Mouse (Mus musculus): ENCODE measurements around the gene Lrsam1. TPM values are rescaled to one million over a fixed set of nuclear protein-coding genes. Genes with fewer than 3 reads are reported as not detected.
A peak's percentile ranks its signal among the peaks of the same experiment; 100 is the strongest.

Gene Lrsam1
- total and polyA plus RNA-seq, 3 experiments: 5.0 to 9.5 (median 5.4) TPM

DNA sequence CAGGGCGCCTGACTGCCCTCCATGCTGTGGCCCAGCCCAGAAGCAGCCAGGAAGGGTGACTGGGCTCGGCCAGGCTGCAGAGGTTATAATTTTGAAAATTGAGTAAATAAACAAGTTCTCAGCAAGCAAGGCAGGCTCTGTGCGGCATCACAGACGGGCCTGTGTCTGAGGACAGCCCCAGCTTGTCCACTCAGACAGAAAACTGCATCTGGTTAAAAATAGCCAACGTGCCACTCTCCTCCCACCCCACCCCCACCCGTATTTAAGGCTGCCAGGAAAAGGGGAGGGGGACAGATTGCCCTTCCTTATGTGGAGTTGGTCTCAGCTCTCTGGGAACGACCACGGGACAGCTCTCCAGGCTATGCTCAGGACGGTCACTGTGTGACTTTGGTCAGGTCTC is 73.4 kb downstream of the Lrsam1 start:
- H3K27me3 ChIP-seq (replicated peaks): peaks cover 2% of the 10 kb centered on the region
- no peak for TF ChIP-seq ZMIZ1 (IDR thresholded peaks at IDR 0.05; ENCODE audit: low read depth, low read length)
- H3K36me3 ChIP-seq (replicated peaks in 1 of 2; ENCODE audit: control insufficient read depth in 1 of 2, insufficient read depth in 1 of 2, low read length in 1 of 2): no peaks in the 10 kb centered on the region
- no peak overlapping the region for H3K27ac ChIP-seq (ENCODE audit: insufficient read depth, low read depth)
- H3K4me2 ChIP-seq (ENCODE audit: insufficient read depth, low read depth, poor library complexity, severe bottlenecking): no peak overlapping the region
- in situ Hi-C loops (cut with MboI; ENCODE audit: low pct_ligation_motif_present, low pct_unique_long_range_greater_than_20kb, low sequenced_read_pairs): no loop called here
- peaks cover 0 to 20% of the 10 kb centered on the region in 2 experiments; a peak in 2 of 4 replicates for H3K4me1 ChIP-seq (ENCODE audit: control insufficient read depth in 1 of 2, insufficient read depth in 2 of 2)
- dilution Hi-C loops (cut with MboI; ENCODE audit: extremely low pct_ligation_motif_present, extremely low pct_unique_long_range_greater_than_20kb, low sequenced_read_pairs): no loop called here
- no peak overlapping the region for H3K4me3 ChIP-seq (replicated peaks in 1 of 3; ENCODE audit: low read depth in 2 of 3, low read length in 2 of 3, poor library complexity in 1 of 3)
- no peak overlapping the region for H3K9ac ChIP-seq (ENCODE audit: insufficient read depth, low read depth)
- no peaks in the 10 kb centered on the region for H3K79me2 ChIP-seq (replicated peaks; ENCODE audit: control insufficient read depth, extremely low read depth, insufficient read depth, poor library complexity, severe bottlenecking)
- H3K9me3 ChIP-seq (replicated peaks; ENCODE audit: low read length): no peaks in the 10 kb centered on the region
- DNase-seq (ENCODE audit: extremely low read depth): no peak

DNA sequence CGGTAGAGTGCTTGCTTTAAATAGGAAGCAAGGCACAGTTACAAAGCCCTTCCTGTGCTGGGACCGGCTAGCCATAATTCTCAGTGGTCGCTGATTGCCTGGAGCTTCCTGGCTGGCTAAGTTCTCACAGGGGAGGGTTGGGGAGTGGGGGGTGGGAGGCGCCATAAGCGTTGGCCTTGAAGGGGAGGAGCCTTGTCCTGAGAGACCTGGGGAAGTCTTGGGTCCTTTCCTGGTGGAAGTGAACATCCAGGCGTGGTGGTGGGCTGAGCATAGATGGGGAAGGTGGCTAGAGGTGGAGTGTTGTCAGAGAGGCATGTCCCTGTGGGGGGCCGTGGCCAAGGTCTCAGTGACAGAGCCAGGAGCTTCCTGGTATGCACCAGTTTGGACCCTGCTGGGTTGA is 76.7 kb downstream of the Lrsam1 start:
- Histone ChIP-seq H3K27ac (ENCODE audit: insufficient read depth, low read depth) (no peak overlapping the region), H3K79me2 (replicated peaks; ENCODE audit: control insufficient read depth, extremely low read depth, insufficient read depth, poor library complexity, severe bottlenecking) (no peaks in the 10 kb centered on the region), H3K9ac (ENCODE audit: insufficient read depth, low read depth) (no peak overlapping the region), H3K27me3 (replicated peaks) (peaks cover 2% of the 10 kb centered on the region), H3K4me2 (ENCODE audit: insufficient read depth, low read depth, poor library complexity, severe bottlenecking) (no peak overlapping the region), H3K4me1 (ENCODE audit: control insufficient read depth in 1 of 2, insufficient read depth in 2 of 2) (peaks cover 7 to 41% of the 10 kb centered on the region in 2 experiments), H3K4me3 (replicated peaks in 1 of 3; ENCODE audit: low read depth in 2 of 3, low read length in 2 of 3, poor library complexity in 1 of 3) (no peak overlapping the region), H3K9me3 (replicated peaks; ENCODE audit: low read length) (no peaks in the 10 kb centered on the region), H3K36me3 (replicated peaks in 1 of 2; ENCODE audit: control insufficient read depth in 1 of 2, insufficient read depth in 1 of 2, low read length in 1 of 2) (peaks cover 0 to 2% of the 10 kb centered on the region in 2 experiments)
- dilution Hi-C loops (cut with MboI; ENCODE audit: extremely low pct_ligation_motif_present, extremely low pct_unique_long_range_greater_than_20kb, low sequenced_read_pairs): no loop called here
- no peak for DNase-seq (ENCODE audit: extremely low read depth)
- in situ Hi-C loops (cut with MboI; ENCODE audit: low pct_ligation_motif_present, low pct_unique_long_range_greater_than_20kb, low sequenced_read_pairs): no loop called here
- TF ChIP-seq HCFC1 (IDR thresholded peaks at IDR 0.05; ENCODE audit: low read depth, low read length) (no peak), ZNF384 (IDR thresholded peaks at IDR 0.05; ENCODE audit: low read depth, low read length) (no peak)

DNA sequence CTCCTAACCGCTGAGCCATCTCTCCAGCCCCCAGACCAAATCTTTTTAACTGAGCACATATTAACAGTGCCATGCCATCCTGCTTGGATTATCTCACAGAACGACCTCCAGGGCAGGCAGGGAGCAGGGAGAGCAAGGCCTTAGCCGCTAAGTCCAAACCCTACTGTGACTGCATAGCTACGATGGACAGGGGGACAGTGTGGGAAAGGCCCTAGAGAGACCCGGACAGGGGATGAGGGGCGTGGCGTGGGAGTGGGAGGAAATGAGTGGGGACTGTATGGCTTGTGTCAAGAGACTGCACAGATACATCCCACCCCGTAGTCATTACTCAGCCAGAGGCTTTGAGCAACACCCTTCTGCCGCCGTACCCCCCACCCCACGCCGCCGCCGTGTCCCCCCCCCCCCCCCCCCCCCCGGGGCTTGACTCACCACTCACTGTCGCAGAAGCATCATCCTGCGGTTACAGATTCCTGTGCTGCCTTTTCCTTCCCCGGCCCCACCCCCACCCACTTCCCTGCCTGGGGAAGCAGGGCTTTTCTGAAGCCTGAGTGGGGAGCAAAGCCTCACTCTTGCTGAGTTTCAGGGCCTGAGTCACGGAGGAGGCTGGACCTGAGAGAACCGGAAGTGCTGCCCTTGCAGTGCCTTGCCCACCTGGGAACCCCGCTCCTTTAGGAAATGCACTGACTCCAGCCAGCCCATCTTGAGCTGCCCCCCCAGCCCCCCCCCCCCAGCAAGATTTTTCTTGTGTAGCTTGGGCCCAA is 79.0 kb downstream of the Lrsam1 start:
- in situ Hi-C loops (cut with MboI; ENCODE audit: low pct_ligation_motif_present, low pct_unique_long_range_greater_than_20kb, low sequenced_read_pairs) (no loop called here), dilution Hi-C loops (cut with MboI; ENCODE audit: extremely low pct_ligation_motif_present, extremely low pct_unique_long_range_greater_than_20kb, low sequenced_read_pairs) (no loop called here)
- Histone ChIP-seq H3K27ac (ENCODE audit: insufficient read depth, low read depth) (peak overlapping the region; percentile 25; the same call in 1 of the 2 replicates), H3K27me3 (replicated peaks) (peaks cover 2% of the 10 kb centered on the region), H3K9me3 (replicated peaks; ENCODE audit: low read length) (no peaks in the 10 kb centered on the region), H3K36me3 (replicated peaks in 1 of 2; ENCODE audit: control insufficient read depth in 1 of 2, insufficient read depth in 1 of 2, low read length in 1 of 2) (peaks cover 0 to 10% of the 10 kb centered on the region in 2 experiments), H3K79me2 (replicated peaks; ENCODE audit: control insufficient read depth, extremely low read depth, insufficient read depth, poor library complexity, severe bottlenecking) (no peaks in the 10 kb centered on the region), H3K4me2 (ENCODE audit: insufficient read depth, low read depth, poor library complexity, severe bottlenecking) (peak overlapping the region; percentile 76), H3K4me1 (ENCODE audit: control insufficient read depth in 1 of 2, insufficient read depth in 2 of 2) (peaks cover 7 to 34% of the 10 kb centered on the region in 2 experiments), H3K9ac (ENCODE audit: insufficient read depth, low read depth) (peak overlapping the region; percentile 68), H3K4me3 (replicated peaks in 1 of 3; ENCODE audit: low read depth in 2 of 3, low read length in 2 of 3, poor library complexity in 1 of 3) (peak overlapping the region; percentile 55 to 72 (median 61))
- DNase-seq (ENCODE audit: extremely low read depth): peak; percentile 27
- no peak for TF ChIP-seq MEF2A (IDR thresholded peaks at IDR 0.05; ENCODE audit: borderline replicate concordance, low read depth, low read length)
- no peak for TF ChIP-seq HCFC1 (IDR thresholded peaks at IDR 0.05; ENCODE audit: low read depth, low read length)
- no peak for TF ChIP-seq USF2 (conservative IDR thresholded peaks at IDR 0.05; ENCODE audit: low read depth, low read length)
- no peak for TF ChIP-seq UBTF (IDR thresholded peaks at IDR 0.05; ENCODE audit: low read depth, low read length)
- TF ChIP-seq POLR2A (IDR thresholded peaks at IDR 0.05; ENCODE audit: low read depth, low read length): peak; percentile 54; the same call in 1 of the 2 replicates
- TF ChIP-seq ELF1 (IDR thresholded peaks at IDR 0.05; ENCODE audit: low read depth, low read length): peak; percentile 80
- TF ChIP-seq MXI1 (IDR thresholded peaks at IDR 0.05; ENCODE audit: low read depth, low read length): no peak
- TF ChIP-seq MAFK (IDR thresholded peaks at IDR 0.05; ENCODE audit: insufficient replicate concordance, low read length): no peak
- no peak for TF ChIP-seq PAX5 (IDR thresholded peaks at IDR 0.05; ENCODE audit: low read length)
- TF ChIP-seq E2F4 (IDR thresholded peaks at IDR 0.05; ENCODE audit: insufficient replicate concordance, low read depth, low read length): no peak
- no peak for TF ChIP-seq USF1 (IDR thresholded peaks at IDR 0.05; ENCODE audit: low read depth, low read length)
- no peak for TF ChIP-seq POLR2AphosphoS2 (IDR thresholded peaks at IDR 0.05; ENCODE audit: low read depth, low read length)
- TF ChIP-seq CHD1 (IDR thresholded peaks at IDR 0.05; ENCODE audit: low read depth, low read length): no peak
- no peak for TF ChIP-seq ETS1 (conservative IDR thresholded peaks at IDR 0.05; ENCODE audit: low read depth, low read length)
- TF ChIP-seq ZNF384 (IDR thresholded peaks at IDR 0.05; ENCODE audit: low read depth, low read length): no peak
- TF ChIP-seq ZKSCAN1 (IDR thresholded peaks at IDR 0.05; ENCODE audit: borderline replicate concordance, low read depth, low read length): no peak
- peak; percentile 21; the same call in 1 of the 2 replicates for TF ChIP-seq IRF4 (IDR thresholded peaks at IDR 0.05; ENCODE audit: low read depth, low read length)
- no peak for TF ChIP-seq MAZ (IDR thresholded peaks at IDR 0.05; ENCODE audit: low read depth, low read length)
- 0 out of 2 replicates have a peak, but pooled peaks have one; percentile 32 for TF ChIP-seq CHD2 (IDR thresholded peaks at IDR 0.05; ENCODE audit: low read length)
- TF ChIP-seq TBP (conservative IDR thresholded peaks at IDR 0.05; ENCODE audit: low read depth, low read length): no peak
- no peak for TF ChIP-seq MAX (IDR thresholded peaks at IDR 0.05; ENCODE audit: low read length)
- TF ChIP-seq GABPA (IDR thresholded peaks at IDR 0.05; ENCODE audit: insufficient replicate concordance, low read depth, low read length): no peak
- TF ChIP-seq BHLHE40 (IDR thresholded peaks at IDR 0.05; ENCODE audit: low read depth, low read length): 0 out of 2 replicates have a peak, but pooled peaks have one; percentile 10
